Mouse (Mus musculus) liver, embryonic 13.5 days (tissue): Measurements from ENCODE around the gene Srgap3. TPM values are rescaled to one million over a fixed set of nuclear protein-coding genes. Genes with fewer than 3 reads are reported as not detected.

Source experiments
- ATAC-seq: fragments of 200-750 bp; cut with Nextera tagmentation; 2 replicates; pipeline ENCODE4 v1.8.0; 2017; ENCODE audit warnings: low read depth, mild to moderate bottlenecking, moderate number of reproducible peaks, moderate library complexity
- DNase-seq: peaks from one replicate; pipeline ENCODE4 v3.0.0; 2022
- H3K27ac ChIP-seq: fragments of 300-500 bp; sonication (generic); 2 replicates; pipeline ENCODE4 v1.5.1; 2015; ENCODE audit warnings: moderate library complexity, mild to moderate bottlenecking, inconsistent platforms
- H3K27me3 ChIP-seq: fragments of 300-500 bp; sonication (generic); 2 replicates; pipeline ENCODE4 v1.6.1; 2015; ENCODE audit warnings: mild to moderate bottlenecking, inconsistent platforms
- H3K36me3 ChIP-seq: fragments of 300-500 bp; sonication (generic); 2 replicates; pipeline ENCODE4 v1.6.1; 2015; ENCODE audit warnings: mild to moderate bottlenecking, inconsistent platforms
- H3K4me1 ChIP-seq: fragments of 300-500 bp; sonication (generic); replicated peaks from 2 replicates; pipeline ENCODE4 v1.6.1; 2015; ENCODE audit warnings: inconsistent platforms
- H3K4me2 ChIP-seq: fragments of 300-500 bp; sonication (generic); 2 replicates; pipeline ENCODE4 v1.6.1; 2015; ENCODE audit warnings: inconsistent platforms, mild to moderate bottlenecking, moderate library complexity
- H3K4me3 ChIP-seq: fragments of 300-500 bp; sonication (generic); replicated peaks from 2 replicates; pipeline ENCODE4 v1.5.1; 2015; ENCODE audit warnings: mild to moderate bottlenecking, inconsistent platforms
- H3K9ac ChIP-seq: fragments of 300-500 bp; sonication (generic); 2 replicates; pipeline ENCODE4 v1.6.1; 2015; ENCODE audit warnings: mild to moderate bottlenecking, inconsistent platforms
- H3K9me3 ChIP-seq: fragments of 300-500 bp; sonication (generic); replicated peaks from 2 replicates; pipeline ENCODE4 v1.6.1; 2016; ENCODE audit warnings: inconsistent platforms
- WGBS: fragments of 180-500 bp; shearing (Covaris S2); methylation state at CpG from one replicate; pipeline ENCODE4 v1.1.7; 2015; ENCODE audit not compliant: insufficient replicate concordance; 5-methylcytosine and 5-hydroxymethylcytosine counted together
- polyA plus RNA-seq: library from polyadenylated mRNA; unstranded; fragments of >200 nt; fragmentation: Nextera tagmentation; extraction: Ambion mirVana; gene quantifications from 2 replicates; pipeline ENCODE4 v1.2.1, GENCODE M21; 2015

Gene Srgap3
- polyA plus RNA-seq, 1 experiment from 2014 or later, result 0.33 TPM

DNA sequence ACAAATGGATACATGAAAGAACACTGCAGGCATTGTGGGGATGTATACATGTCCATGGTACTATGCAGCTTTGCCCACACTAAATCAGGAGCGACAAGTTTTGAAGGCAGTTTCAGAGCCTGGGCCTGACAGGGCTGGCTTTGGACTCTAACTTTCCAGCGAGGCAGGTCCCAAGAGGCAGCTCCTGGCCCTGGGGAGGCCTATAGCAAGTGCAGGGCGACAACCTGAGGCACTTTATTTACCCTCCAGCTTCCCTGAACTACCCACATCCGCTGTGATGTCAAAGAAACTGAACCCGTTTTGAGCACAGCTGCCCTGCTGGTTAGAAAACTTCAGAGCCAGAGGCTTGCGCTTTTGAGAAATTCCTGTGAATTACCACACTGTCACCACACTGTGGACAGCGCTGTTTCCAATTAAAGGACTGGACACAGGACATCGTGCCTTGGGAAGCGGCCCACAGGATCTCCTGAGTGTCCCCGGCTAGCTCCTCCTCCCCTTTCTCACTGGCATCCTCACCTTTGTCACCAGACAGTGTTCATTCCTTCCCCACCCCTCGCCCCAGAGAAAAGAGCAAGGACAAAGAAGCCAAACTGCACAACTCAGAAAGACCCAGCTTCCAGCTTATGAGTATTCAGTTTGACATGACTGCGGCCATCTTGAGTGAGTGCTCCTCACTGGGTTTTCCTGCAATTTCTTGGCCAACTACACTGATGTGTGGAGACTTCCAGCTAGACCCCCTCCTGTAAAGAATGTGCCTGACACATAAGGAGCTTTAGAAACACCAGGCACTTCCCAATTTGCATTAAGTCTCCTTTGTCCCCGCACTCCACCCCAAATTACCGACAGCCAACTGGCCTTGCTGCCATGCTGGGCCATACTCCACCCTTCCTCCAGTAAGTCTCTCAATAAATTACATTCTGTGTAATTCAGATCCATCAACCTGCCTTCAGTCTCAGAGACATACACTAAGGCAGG lies 94.5 kb downstream of the Srgap3 start:
- H3K9ac ChIP-seq, result no peak overlapping the region
- no peak overlapping the region for H3K27ac ChIP-seq
- no peak overlapping the region for H3K4me3 ChIP-seq
- H3K27me3 ChIP-seq, result no peaks in the 10 kb centered on the region
- H3K9me3 ChIP-seq, result no peaks in the 10 kb centered on the region
- ATAC-seq, result no peak
- WGBS, result 62% methylated on average over 14 of the region's 14 CpGs
- H3K4me1 ChIP-seq, result no peaks in the 10 kb centered on the region
- no peak for DNase-seq
- no peak overlapping the region for H3K4me2 ChIP-seq
- H3K36me3 ChIP-seq, result no peaks in the 10 kb centered on the region

DNA sequence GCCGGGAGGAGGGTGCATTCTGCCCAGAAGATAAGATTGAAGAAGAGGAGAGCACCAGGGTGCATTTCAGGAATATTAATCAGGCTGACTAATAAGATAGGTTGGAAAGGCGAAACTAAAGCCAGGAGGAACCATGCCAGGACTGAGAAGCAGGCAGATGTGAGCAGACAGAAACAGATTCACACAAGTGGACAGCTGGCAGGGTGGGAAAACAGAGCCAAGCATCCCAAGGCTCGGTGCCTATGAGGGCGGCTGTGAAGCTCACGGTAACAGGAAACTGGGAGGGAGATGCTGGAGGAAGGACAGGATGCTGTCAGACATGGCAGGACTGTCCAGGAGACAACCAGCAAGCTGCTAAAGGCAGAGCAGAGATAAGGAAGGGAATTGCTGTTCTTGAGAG lies 96.3 kb downstream of the Srgap3 start:
- Histone ChIP-seq H3K4me3 (no peak overlapping the region), H3K9ac (no peak overlapping the region)
- WGBS, result 44% methylated on average over 5 of the region's 5 CpGs

DNA sequence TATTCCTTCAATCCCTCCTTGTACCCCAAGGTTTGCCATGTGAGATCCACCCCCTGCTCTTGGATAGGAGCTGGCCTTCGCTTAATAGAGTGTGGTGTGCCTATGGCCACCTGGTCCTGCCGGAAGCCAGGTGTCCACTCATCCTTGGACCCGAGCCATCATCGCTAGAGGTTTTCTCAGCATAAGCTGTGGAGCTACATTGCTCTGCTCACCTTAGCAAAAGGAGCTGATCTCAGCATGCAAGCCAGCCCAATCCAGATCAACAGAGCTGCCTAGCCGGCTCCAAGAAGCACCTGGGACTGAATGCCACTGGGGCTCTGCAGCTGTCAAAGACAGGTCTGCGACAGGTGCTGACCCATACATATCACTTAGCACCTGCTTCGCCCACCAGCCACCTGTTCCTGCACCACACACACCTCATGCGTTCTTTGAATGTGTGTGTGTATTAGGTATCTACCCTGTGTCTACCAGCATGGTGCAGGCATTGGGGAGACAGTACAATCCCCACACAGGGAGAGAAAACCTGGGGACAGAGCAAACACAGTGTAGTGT lies 98.4 kb downstream of the Srgap3 start:
- no peaks in the 10 kb centered on the region for H3K9me3 ChIP-seq
- no peaks in the 10 kb centered on the region for H3K27me3 ChIP-seq
- H3K9ac ChIP-seq, result no peak overlapping the region
- H3K36me3 ChIP-seq, result no peaks in the 10 kb centered on the region
- ATAC-seq (no peak), DNase-seq (no peak)
- H3K4me2 ChIP-seq, result no peak overlapping the region
- H3K27ac ChIP-seq, result no peak overlapping the region
- no peaks in the 10 kb centered on the region for H3K4me1 ChIP-seq
- H3K4me3 ChIP-seq, result no peak overlapping the region
- WGBS, result 68% methylated on average over 8 of the region's 8 CpGs

More for the DNA sequence above, 96.3 kb downstream of the Srgap3 start:
- no peak for ATAC-seq
- DNase-seq, result no peak
- Histone ChIP-seq H3K4me2 (no peak overlapping the region), H3K27ac (no peak overlapping the region), H3K36me3 (no peaks in the 10 kb centered on the region), H3K4me1 (no peaks in the 10 kb centered on the region), H3K9me3 (no peaks in the 10 kb centered on the region), H3K27me3 (no peaks in the 10 kb centered on the region)

DNA sequence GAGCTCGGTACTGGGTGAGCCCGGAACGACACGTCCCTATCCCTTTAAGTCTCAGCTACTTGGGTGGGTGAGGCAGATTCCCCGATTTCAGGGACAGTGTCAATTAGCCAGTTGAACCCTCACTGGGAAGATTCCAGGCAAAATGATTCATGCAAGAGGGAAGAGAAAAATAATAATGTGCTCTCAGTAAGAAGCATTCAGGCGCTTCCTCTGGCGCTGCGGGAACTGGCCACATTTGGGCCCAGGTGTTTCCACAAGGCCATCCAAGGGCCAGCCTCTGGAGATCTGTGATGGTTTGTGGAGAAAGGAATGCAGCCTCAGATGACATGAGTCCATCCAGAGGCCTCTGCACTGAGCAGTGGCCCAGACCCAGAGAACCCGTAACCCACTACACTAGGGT lies 100.2 kb downstream of the Srgap3 start:
- H3K36me3 ChIP-seq, result no peaks in the 10 kb centered on the region
- H3K27ac ChIP-seq, result no peak overlapping the region
- DNase-seq (no peak), ATAC-seq (no peak)
- WGBS, result 80% methylated on average over 9 of the region's 9 CpGs
- no peak overlapping the region for H3K4me2 ChIP-seq
- H3K9me3 ChIP-seq, result no peaks in the 10 kb centered on the region
- H3K9ac ChIP-seq, result no peak overlapping the region
- no peaks in the 10 kb centered on the region for H3K27me3 ChIP-seq
- no peaks in the 10 kb centered on the region for H3K4me1 ChIP-seq
- H3K4me3 ChIP-seq, result no peak overlapping the region

DNA sequence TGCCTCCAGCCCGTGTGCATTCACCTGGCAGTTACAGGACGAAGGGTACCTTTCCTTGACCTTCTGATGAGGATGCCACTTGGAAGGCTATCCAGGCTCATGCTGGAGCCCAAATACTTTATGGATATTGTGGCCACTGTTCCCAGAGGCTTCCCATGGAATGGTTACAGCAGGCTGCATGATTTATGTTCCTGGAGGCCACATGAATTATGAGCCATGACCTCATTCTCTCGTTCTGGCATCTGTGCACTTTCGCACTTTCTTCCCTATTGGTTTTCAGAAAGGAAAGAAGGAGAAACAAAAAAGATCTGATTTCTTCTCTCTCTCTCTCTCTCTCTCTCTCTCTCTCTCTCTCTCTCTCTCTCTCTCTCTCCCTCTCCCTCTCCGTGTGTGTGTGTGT lies 104.6 kb downstream of the Srgap3 start:
- H3K4me2 ChIP-seq, result no peak overlapping the region
- H3K4me3 ChIP-seq, result no peak overlapping the region
- ATAC-seq, result no peak
- H3K9ac ChIP-seq, result no peak overlapping the region
- H3K9me3 ChIP-seq, result no peaks in the 10 kb centered on the region
- H3K27me3 ChIP-seq, result no peaks in the 10 kb centered on the region
- no peak overlapping the region for H3K27ac ChIP-seq
- no peak for DNase-seq
- peaks cover 2% of the 10 kb centered on the region for H3K4me1 ChIP-seq
- 62% methylated on average over 4 of the region's 5 CpGs for WGBS
- no peaks in the 10 kb centered on the region for H3K36me3 ChIP-seq

DNA sequence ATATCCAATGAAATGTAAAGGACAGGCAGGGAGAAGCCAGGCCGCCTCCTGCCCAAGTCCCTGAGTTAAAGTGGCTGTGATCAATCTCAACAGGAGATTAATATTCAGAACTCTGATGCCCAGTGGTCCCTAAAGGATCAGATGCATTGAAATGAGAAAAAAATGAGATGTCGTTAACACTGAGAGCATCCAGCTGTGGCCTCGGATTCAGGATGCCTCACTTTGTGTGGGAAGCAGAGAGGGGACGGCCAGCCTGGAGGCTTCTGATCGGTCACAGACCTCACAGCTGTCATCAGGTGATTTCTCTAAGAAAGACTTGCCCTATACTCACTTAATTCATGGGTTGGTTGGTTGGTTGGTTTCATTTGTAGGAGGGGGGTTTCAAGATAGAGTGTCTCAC lies 106.7 kb downstream of the Srgap3 start:
- ATAC-seq (no peak), DNase-seq (no peak)
- no peak overlapping the region for H3K4me2 ChIP-seq
- peaks cover 10% of the 10 kb centered on the region for H3K4me1 ChIP-seq
- no peak overlapping the region for H3K27ac ChIP-seq
- no peak overlapping the region for H3K4me3 ChIP-seq
- H3K36me3 ChIP-seq, result no peaks in the 10 kb centered on the region
- WGBS, result 73% methylated on average over 5 of the region's 5 CpGs
- H3K27me3 ChIP-seq, result no peaks in the 10 kb centered on the region
- no peak overlapping the region for H3K9ac ChIP-seq
- H3K9me3 ChIP-seq, result no peaks in the 10 kb centered on the region

DNA sequence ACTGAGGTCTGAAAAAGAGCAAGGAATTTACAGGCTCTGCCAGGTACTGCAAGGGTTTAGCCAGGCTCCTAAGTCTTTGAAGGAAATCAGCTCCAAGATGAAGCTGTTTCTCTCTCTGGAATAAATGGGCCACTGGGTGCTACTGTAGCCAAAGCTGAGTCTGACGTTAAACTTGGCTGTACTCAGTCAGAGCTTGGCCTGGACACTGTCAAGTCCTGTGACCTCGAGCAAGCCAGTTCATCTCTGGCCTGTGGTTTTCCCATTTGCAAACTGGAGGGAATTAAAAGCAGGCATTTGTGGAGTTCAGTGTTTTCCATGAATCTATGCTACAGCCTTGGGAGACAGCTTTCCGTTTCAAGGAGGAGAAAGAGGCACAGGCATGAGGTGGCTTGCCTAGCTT lies 107.7 kb downstream of the Srgap3 start:
- no peak for DNase-seq
- no peaks in the 10 kb centered on the region for H3K27me3 ChIP-seq
- H3K4me1 ChIP-seq, result peaks cover 13% of the 10 kb centered on the region
- H3K9ac ChIP-seq, result no peak overlapping the region
- no peak for ATAC-seq
- H3K4me2 ChIP-seq, result no peak overlapping the region
- no peak overlapping the region for H3K27ac ChIP-seq
- WGBS, result 53% methylated on average over 3 of the region's 3 CpGs
- no peaks in the 10 kb centered on the region for H3K36me3 ChIP-seq
- H3K4me3 ChIP-seq, result no peak overlapping the region
- H3K9me3 ChIP-seq, result no peaks in the 10 kb centered on the region

DNA sequence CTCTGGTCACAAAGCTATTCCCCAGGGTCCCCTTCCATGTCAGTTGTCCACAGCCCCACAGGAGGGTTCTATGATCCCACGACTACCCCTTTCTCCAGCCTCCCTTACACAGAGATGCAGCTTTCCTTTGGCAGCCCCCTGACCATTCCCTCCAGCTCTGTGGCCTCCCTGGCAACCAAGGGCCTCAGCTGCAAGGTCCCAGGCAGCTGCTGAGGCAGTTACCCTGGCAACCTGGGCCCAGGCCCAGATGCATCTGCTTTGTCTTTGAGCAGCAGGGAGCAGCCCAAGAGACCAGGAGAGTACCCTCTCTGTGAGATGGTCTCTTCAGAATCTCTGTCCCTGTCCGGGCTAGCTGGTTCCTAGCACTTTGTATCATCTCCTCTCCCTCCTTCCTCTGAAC lies 108.2 kb downstream of the Srgap3 start:
- H3K27me3 ChIP-seq, result no peaks in the 10 kb centered on the region
- H3K36me3 ChIP-seq, result no peaks in the 10 kb centered on the region
- H3K9ac ChIP-seq, result no peak overlapping the region
- WGBS, result 65% methylated on average over 2 of the region's 2 CpGs
- no peak overlapping the region for H3K27ac ChIP-seq
- H3K9me3 ChIP-seq, result no peaks in the 10 kb centered on the region
- no peak for DNase-seq
- no peak overlapping the region for H3K4me3 ChIP-seq
- peaks cover 13% of the 10 kb centered on the region for H3K4me1 ChIP-seq
- ATAC-seq, result no peak
- no peak overlapping the region for H3K4me2 ChIP-seq

DNA sequence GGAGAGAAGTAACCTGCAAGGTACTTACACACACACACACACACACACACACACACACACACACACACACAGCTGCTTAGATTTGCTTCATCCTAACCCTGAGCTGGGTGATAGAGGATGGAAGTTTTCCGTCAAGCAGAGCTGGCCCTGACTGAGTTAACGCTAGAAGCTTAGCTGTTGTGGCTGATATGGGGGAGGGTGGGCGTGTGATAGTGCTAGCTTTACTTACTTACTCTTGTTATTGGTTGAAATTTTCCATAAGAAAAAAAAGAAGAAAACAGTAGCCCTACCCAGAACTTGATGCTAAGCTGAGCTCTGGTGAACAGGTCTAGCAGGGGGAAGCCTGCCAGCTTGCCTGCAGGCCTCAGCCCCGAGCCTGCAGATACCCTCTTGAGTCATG lies 110.4 kb downstream of the Srgap3 start:
- no peaks in the 10 kb centered on the region for H3K9me3 ChIP-seq
- H3K27me3 ChIP-seq, result no peaks in the 10 kb centered on the region
- no peak overlapping the region for H3K9ac ChIP-seq
- 23% methylated on average over 4 of the region's 4 CpGs for WGBS
- no peak overlapping the region for H3K4me3 ChIP-seq
- H3K4me1 ChIP-seq, result peaks cover 13% of the 10 kb centered on the region
- DNase-seq, result no peak
- no peak overlapping the region for H3K4me2 ChIP-seq
- H3K36me3 ChIP-seq, result no peaks in the 10 kb centered on the region
- ATAC-seq, result 0 out of 2 replicates have a peak, but pooled peaks have one; percentile 15
- H3K27ac ChIP-seq, result no peak overlapping the region

DNA sequence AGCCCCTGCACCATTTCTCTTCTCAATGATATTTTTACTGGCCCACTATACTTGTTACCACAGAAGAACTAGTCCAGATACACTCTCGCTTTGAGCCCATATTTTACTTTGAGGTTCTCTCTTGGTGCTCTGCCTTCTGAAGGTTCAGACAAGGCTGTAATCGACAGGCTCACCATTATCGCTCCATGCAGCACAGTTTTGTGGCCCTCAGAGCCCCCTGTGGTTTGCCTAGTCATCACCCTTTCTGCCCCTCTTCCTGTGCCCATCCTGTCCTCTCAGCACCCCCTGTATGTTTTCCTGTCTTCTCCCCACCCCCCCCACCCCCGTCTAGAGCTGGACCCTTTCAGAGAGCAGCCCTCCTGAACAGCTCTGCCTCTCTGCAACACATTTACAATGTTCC lies 111.7 kb downstream of the Srgap3 start:
- Histone ChIP-seq H3K4me1 (peaks cover 13% of the 10 kb centered on the region), H3K9ac (no peak overlapping the region), H3K36me3 (no peaks in the 10 kb centered on the region), H3K4me3 (no peak overlapping the region), H3K27ac (no peak overlapping the region; the same call in 1 of the 2 replicates), H3K9me3 (no peaks in the 10 kb centered on the region), H3K27me3 (no peaks in the 10 kb centered on the region), H3K4me2 (no peak overlapping the region)
- peak; percentile 59 for ATAC-seq
- peak; percentile 3 for DNase-seq
- WGBS, result 20% methylated on average over 4 of the region's 4 CpGs

DNA sequence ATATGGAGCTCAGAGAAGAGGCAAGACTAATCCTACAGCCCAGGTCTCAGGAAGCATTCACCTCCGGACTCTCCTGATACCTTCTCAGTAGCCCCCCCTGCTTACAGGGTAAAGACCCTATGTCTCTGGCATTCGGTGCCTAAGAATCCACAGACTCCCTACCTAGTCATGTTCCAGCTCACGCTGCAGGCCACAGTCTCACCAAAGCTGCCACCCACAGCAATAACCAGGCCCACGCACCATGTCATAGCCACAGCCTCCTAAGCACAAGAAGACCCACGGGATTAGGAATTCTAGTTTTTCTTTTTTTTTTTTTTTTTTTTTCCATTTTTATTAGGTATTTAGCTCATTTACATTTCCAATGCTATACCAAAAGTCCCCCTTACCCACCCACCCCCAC lies 112.6 kb downstream of the Srgap3 start:
- 68% methylated on average over 5 of the region's 5 CpGs for WGBS
- no peaks in the 10 kb centered on the region for H3K27me3 ChIP-seq

DNA sequence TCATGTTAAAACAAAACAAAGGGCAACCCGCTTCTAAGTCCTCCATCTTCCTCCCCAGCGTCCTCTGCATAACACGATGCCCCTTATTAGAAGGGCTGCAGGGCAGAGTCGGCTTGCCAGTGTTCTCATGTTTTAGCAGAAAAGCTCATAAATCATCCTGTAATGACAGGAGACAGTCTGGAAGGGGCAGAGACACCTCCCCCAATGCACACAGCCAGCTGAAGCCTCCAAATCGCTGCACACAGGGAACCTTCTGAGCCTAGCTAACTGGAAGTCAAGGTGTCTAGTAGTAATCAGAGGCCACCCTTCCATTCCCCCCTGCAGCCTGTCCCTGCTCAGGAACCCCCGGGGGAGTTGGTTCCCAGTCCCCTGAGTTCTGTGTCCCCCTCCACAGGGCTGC lies 113.3 kb downstream of the Srgap3 start:
- Histone ChIP-seq H3K27me3 (no peaks in the 10 kb centered on the region), H3K4me3 (no peak overlapping the region), H3K27ac (no peak overlapping the region; the same call in 1 of the 2 replicates), H3K9ac (no peak overlapping the region), H3K36me3 (no peaks in the 10 kb centered on the region), H3K9me3 (no peaks in the 10 kb centered on the region), H3K4me2 (no peak overlapping the region), H3K4me1 (peaks cover 13% of the 10 kb centered on the region)
- WGBS, result 44% methylated on average over 6 of the region's 6 CpGs
- ATAC-seq (no peak), DNase-seq (no peak)

More for the DNA sequence above, 112.6 kb downstream of the Srgap3 start:
- H3K36me3 ChIP-seq, result no peaks in the 10 kb centered on the region
- H3K4me3 ChIP-seq, result no peak overlapping the region
- H3K4me2 ChIP-seq, result no peak overlapping the region
- DNase-seq (no peak), ATAC-seq (no peak)
- H3K9me3 ChIP-seq, result no peaks in the 10 kb centered on the region
- peaks cover 13% of the 10 kb centered on the region for H3K4me1 ChIP-seq
- no peak overlapping the region for H3K27ac ChIP-seq
- H3K9ac ChIP-seq, result no peak overlapping the region
